Mouse (Mus musculus) megakaryocyte, embryonic 14.5 days (primary cell): ENCODE data around the gene Trnau1ap.

ENCODE experiments used
- FLI1 ChIP-seq: IDR thresholded peaks from 2 replicates; pipeline ENCODE4 v1.6.1; 2012; ENCODE audit warnings: low read length, inconsistent platforms, mixed read lengths
- GATA1 ChIP-seq: IDR thresholded peaks from 3 replicates; pipeline ENCODE4 v1.6.1; 2012; ENCODE audit warnings: mixed read lengths, low read length, inconsistent platforms, borderline replicate concordance

DNA sequence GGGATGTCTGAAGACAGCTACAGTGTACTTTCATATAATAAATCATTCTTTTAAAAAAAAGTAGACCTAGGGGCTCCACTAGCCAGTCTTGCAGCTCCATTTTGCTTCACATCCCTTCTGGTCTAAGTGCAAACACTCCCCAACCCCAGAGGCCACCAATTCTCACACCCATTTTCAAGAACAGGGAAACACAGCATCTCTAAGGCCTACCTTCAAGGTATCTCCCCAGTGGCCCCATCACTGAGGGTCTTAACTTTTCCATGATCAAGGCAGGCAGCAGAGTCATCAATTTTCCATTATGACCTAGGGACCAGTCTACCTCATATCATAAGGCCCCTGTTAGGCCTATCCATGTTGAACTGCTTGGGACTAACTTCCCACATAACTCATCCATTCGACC lies 22.1 kb upstream of the Trnau1ap start:
- TF ChIP-seq FLI1 (no peak), GATA1 (no peak)
